Mouse (Mus musculus): Measurements from ENCODE around the gene Plcb4.

- TF ChIP-seq POLR2A (IDR thresholded peaks at IDR 0.05; ENCODE audit: low read depth, low read length) (no peak), CTCF (IDR thresholded peaks at IDR 0.05; ENCODE audit: borderline replicate concordance, insufficient read depth, low read length) (no peak)
Observed at GRCm38 (mm10) chr2:135966871-135967557, 308.2 kb downstream of the Plcb4 start.
